Mouse (Mus musculus): ENCODE data around the gene Ccdc87. TPM values are rescaled to one million over a fixed set of nuclear protein-coding genes. Genes with fewer than 3 reads are reported as not detected.
A peak's percentile ranks its signal among the peaks of the same experiment; 100 is the strongest.

The Ccdc87 gene
- 0.72 and 0.89 TPM in 2 replicates for total RNA-seq (2014; rRNA removed)
- polyA plus RNA-seq (2015; fragmentation: Nextera tagmentation; extraction: Ambion mirVana): 0.71 and 0.83 TPM in 2 replicates

DNA sequence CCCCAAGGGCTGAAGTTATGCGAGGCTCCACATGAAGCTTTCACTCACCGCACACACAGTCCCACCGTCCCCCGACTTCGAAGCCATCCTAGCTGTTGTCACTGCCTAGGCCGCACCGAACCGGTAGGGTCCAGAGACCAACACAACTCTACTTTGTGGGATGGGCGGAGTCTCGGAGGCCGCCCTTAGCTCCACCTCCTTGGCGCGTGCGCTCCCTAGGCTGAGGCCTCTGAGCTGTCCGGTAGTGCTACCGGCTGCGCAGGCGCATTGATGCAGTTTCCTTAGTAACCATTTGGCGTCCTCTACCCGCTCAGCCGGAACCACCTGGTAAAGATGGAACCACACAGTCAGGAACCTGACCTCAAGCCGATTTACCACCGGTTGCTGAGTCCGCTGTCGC is at the start of gene Ccdc87, which contains the start of gene Ccs:
Gene Ccdc87 (plus strand): TSS at position 218 of the 400 bp plus-strand sequence.
Gene Ccs (minus strand): TSS at position 184 of the 400 bp plus-strand sequence.
- Histone ChIP-seq H3K4me3 (ENCODE audit: low read length) (peak within 1 kb of the TSS; percentile 67), H3K4me2 (ENCODE audit: low read depth, low read length) (peak within 1 kb of the TSS; percentile 98), H3K9ac (replicated peaks; ENCODE audit: low read length) (peak within 1 kb of the TSS; percentile 59), H3K4me1 (ENCODE audit: insufficient read depth, low read length) (peaks cover 6% of the 10 kb centered on the region; the same call in 1 of the 2 replicates), H3K9me3 (ENCODE audit: low read length) (no peaks in the 10 kb centered on the region), H3K27me3 (ENCODE audit: insufficient read depth, low read length) (peaks cover 13% of the 10 kb centered on the region; the same call in 1 of the 2 replicates), H3K27ac (peak within 1 kb of the TSS; percentile 37; the same call in 1 of the 2 replicates), H3K36me3 (ENCODE audit: insufficient read depth, low read length) (no peaks in the 10 kb centered on the region)
- no peak; the same call in none of the 2 replicates for TF ChIP-seq CTCF (IDR thresholded peaks at IDR 0.05; ENCODE audit: low read depth)
- ATAC-seq (peak; percentile 98), DNase-seq (ENCODE audit: low spot score) (peak; percentile 98)
- WGBS: under 1% methylated on average over 25 of the region's 25 CpGs

DNA sequence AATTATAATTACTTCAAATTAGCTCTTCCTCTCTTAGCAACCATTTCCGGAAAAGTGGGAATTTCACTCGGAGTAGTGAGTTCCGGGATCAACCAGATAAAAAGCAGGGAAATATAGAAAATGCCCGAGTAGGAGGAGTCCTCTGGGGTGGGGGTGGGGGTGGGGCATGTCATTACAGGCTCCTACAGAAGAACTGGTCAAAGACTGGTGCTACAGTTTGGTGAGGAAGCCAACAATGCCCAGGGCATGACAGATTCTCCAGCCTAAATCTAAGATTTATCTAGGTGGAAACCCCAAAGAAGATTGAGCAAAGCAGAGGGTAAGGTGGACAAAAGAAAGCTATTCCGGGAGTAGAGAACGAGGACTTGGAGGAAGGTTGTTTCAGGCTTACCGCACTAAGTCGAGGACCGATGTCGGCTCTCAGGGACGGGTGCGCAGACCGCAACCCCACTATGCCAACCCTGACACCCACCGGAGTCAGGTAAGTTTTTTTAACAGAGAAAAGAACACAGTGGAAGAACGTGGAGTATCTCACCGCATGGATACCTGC is 45.8 kb upstream of the Ccdc87 start:
- DNase-seq (ENCODE audit: low spot score) (peak; percentile 28), ATAC-seq (peak; percentile 22; the same call in 1 of the 2 replicates)
- under 1% methylated on average over 16 of the region's 16 CpGs for WGBS
- no peaks in the 10 kb centered on the region for H3K27me3 ChIP-seq (ENCODE audit: insufficient read depth, low read length)
- no peaks in the 10 kb centered on the region for H3K36me3 ChIP-seq (ENCODE audit: insufficient read depth, low read length)
- peak overlapping the region; percentile 70 for H3K9ac ChIP-seq (replicated peaks; ENCODE audit: low read length)
- H3K4me1 ChIP-seq (ENCODE audit: insufficient read depth, low read length): peaks cover 7% of the 10 kb centered on the region
- H3K4me3 ChIP-seq (ENCODE audit: low read length): peak overlapping the region; percentile 78
- no peak; the same call in 1 of the 2 replicates for TF ChIP-seq CTCF (IDR thresholded peaks at IDR 0.05; ENCODE audit: low read depth)
- H3K27ac ChIP-seq: peak overlapping the region; percentile 87
- peak overlapping the region; percentile 86 for H3K4me2 ChIP-seq (ENCODE audit: low read depth, low read length)
- H3K9me3 ChIP-seq (ENCODE audit: low read length): no peaks in the 10 kb centered on the region

DNA sequence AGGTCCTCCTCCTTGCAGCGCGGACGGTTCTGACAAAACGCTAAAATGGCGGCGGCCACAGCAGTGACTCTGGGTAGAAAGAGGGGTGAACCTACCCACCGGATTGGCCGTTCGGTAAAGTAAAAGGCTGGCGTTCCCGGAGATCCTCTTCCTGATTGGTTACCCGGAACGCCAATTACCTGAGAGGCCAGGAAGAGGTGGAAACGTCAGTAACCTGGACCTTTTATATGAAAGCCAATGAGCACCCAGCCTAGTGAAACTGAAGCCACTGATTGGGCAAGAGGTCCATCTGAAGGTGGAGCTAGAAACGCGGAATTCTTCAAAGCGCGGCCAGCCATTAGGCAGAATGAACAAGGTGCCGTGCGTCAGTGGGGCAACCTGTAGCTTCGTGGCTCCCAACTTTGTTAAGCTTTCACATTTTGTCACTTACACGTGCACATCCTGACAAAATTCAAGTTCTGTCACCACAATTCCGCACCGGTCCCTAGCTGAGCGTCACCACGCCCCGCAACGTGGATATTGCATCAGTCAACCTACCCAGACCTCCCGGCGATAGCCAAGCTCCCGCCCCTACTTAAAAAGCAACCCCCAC is 45.2 kb upstream of the Ccdc87 start, which contains the start of gene Rbm4:
Gene Rbm4 (minus strand): TSS at position 71 of the 592 bp plus-strand sequence.
- Histone ChIP-seq H3K27ac (peak within 1 kb of the TSS; percentile 87), H3K9me3 (ENCODE audit: low read length) (no peaks in the 10 kb centered on the region), H3K4me1 (ENCODE audit: insufficient read depth, low read length) (peaks cover 7% of the 10 kb centered on the region), H3K4me2 (ENCODE audit: low read depth, low read length) (peak within 1 kb of the TSS; percentile 86), H3K27me3 (ENCODE audit: insufficient read depth, low read length) (no peaks in the 10 kb centered on the region), H3K4me3 (ENCODE audit: low read length) (peak within 1 kb of the TSS; percentile 78), H3K36me3 (ENCODE audit: insufficient read depth, low read length) (no peaks in the 10 kb centered on the region), H3K9ac (replicated peaks; ENCODE audit: low read length) (peak within 1 kb of the TSS; percentile 70)
- no peak; the same call in 1 of the 2 replicates for TF ChIP-seq CTCF (IDR thresholded peaks at IDR 0.05; ENCODE audit: low read depth)
- DNase-seq (ENCODE audit: low spot score) (peak; percentile 99), ATAC-seq (peak; percentile 100)
- WGBS: 0% methylated on average over 31 of the region's 31 CpGs

DNA sequence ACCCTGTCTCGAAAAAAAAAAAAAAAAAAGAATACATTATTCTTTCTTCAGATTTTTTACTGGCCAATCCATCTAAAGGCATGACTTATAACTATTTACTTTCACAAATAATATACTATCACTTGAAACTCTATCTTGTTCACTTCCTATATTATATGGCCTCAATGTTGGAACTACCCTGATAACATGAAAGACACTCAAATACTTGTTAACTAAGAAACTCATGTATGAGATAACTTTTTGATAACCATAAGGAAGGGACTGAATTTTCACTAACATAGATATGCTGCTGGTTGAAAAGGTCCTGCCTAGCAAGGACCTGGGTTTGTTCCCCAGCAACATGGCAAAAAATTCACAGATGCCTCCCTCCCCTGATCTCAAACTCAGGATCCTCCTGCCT is 43.2 kb upstream of the Ccdc87 start:
- H3K9me3 ChIP-seq (ENCODE audit: low read length): no peaks in the 10 kb centered on the region
- H3K9ac ChIP-seq (replicated peaks; ENCODE audit: low read length): no peak overlapping the region
- no peak for ATAC-seq
- WGBS: 78% methylated on average over 1 of the region's 1 CpGs
- H3K4me2 ChIP-seq (ENCODE audit: low read depth, low read length): no peak overlapping the region
- H3K4me3 ChIP-seq (ENCODE audit: low read length): no peak overlapping the region
- no peak overlapping the region for H3K27ac ChIP-seq
- peaks cover 10% of the 10 kb centered on the region; the same call in 1 of the 2 replicates for H3K36me3 ChIP-seq (ENCODE audit: insufficient read depth, low read length)
- no peak for TF ChIP-seq CTCF (IDR thresholded peaks at IDR 0.05; ENCODE audit: low read depth)
- DNase-seq (ENCODE audit: low spot score): no peak
- H3K27me3 ChIP-seq (ENCODE audit: insufficient read depth, low read length): no peaks in the 10 kb centered on the region
- H3K4me1 ChIP-seq (ENCODE audit: insufficient read depth, low read length): no peaks in the 10 kb centered on the region; the same call in 1 of the 2 replicates

DNA sequence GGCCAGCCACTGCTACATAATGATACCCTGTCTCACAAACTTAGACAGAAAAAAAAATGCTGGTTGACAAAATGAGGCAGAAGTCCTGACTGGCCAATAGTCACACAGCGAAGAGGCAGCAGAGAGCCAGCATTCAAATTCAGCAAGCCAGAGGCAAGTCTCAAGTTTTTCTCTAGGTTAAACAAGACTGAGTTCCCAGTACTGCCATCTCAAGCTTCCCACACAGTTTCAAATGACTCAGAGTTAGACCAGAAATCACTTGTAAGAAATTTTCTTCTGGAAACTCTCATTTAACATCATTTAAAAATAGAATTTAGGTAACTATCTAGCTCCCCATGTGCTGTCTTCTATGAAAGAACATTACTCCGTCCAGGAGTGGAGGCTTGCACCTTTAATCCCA is 41.3 kb upstream of the Ccdc87 start:
- no peak for TF ChIP-seq CTCF (IDR thresholded peaks at IDR 0.05; ENCODE audit: low read depth)
- Histone ChIP-seq H3K9me3 (ENCODE audit: low read length) (no peaks in the 10 kb centered on the region), H3K27ac (no peak overlapping the region), H3K36me3 (ENCODE audit: insufficient read depth, low read length) (peaks cover 29% of the 10 kb centered on the region), H3K4me3 (ENCODE audit: low read length) (no peak overlapping the region), H3K4me2 (ENCODE audit: low read depth, low read length) (no peak overlapping the region), H3K27me3 (ENCODE audit: insufficient read depth, low read length) (no peaks in the 10 kb centered on the region), H3K4me1 (ENCODE audit: insufficient read depth, low read length) (no peaks in the 10 kb centered on the region; the same call in 1 of the 2 replicates), H3K9ac (replicated peaks; ENCODE audit: low read length) (no peak overlapping the region)
- WGBS: 97% methylated on average over 2 of the region's 2 CpGs
- no peak for ATAC-seq
- no peak for DNase-seq (ENCODE audit: low spot score)

DNA sequence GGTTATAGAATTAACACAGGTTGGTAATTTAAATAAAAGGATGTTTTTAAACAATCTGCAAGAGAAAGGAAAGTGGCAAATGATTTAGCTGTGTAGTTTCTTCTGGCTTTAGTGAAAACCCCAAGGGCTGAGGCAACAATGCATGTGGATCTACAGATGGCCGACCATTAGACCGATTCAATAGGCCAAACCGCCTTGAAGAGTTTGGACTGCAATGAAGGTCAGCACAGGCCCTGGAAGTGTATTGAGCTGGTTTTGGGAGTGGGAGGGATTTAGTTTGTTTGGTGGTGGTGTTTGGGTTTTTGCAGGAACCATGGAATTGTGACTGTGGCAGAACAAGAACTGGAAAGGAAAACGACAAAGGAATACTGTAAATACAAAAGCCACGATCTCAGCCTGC is 40.1 kb upstream of the Ccdc87 start:
- no peaks in the 10 kb centered on the region for H3K27me3 ChIP-seq (ENCODE audit: insufficient read depth, low read length)
- DNase-seq (ENCODE audit: low spot score) (no peak), ATAC-seq (no peak)
- no peak overlapping the region for H3K9ac ChIP-seq (replicated peaks; ENCODE audit: low read length)
- no peak overlapping the region for H3K27ac ChIP-seq
- no peak overlapping the region for H3K4me2 ChIP-seq (ENCODE audit: low read depth, low read length)
- WGBS: 91% methylated on average over 5 of the region's 5 CpGs
- TF ChIP-seq CTCF (IDR thresholded peaks at IDR 0.05; ENCODE audit: low read depth): no peak
- no peaks in the 10 kb centered on the region for H3K9me3 ChIP-seq (ENCODE audit: low read length)
- no peaks in the 10 kb centered on the region; the same call in 1 of the 2 replicates for H3K4me1 ChIP-seq (ENCODE audit: insufficient read depth, low read length)
- no peak overlapping the region for H3K4me3 ChIP-seq (ENCODE audit: low read length)
- peaks cover 33% of the 10 kb centered on the region for H3K36me3 ChIP-seq (ENCODE audit: insufficient read depth, low read length)

All from hindbrain, postnatal 0 days (tissue).